Mouse (Mus musculus) monocyte, adult 5-6 weeks (primary cell): ENCODE measurements around the gene Vrk3. TPM values are rescaled to one million over a fixed set of nuclear protein-coding genes. Genes with fewer than 3 reads are reported as not detected.
"Not testable (repeated sequence)": the region's sequence is repeated elsewhere in the genome, so short reads cannot be mapped to it uniquely, and the experiment has no call there.

ENCODE experiments used
- ATAC-seq: fragments of 153-309, 156-312 bp; replicated peaks from 2 replicates; pipeline ENCODE4 v1.8.0; 2017; ENCODE audit warnings: mild to moderate bottlenecking; ENCODE audit not compliant: low TSS enrichment, insufficient number of reproducible peaks, severe bottlenecking, poor library complexity, low FRiP score
- total RNA-seq: library from RNA; stranded (forward); fragments of 200-1000, 200-491, 200-594 nt; gene quantifications from 3 replicates; pipeline ENCODE4 v1.2.3, GENCODE M21; 2017

Vrk3 gene
- total RNA-seq, 1 experiment from 2014 or later = 33.2 TPM

- ATAC-seq = no peak
These were observed 1.1 kb upstream of the Vrk3 start for GRCm38 (mm10) chr7:44747115-44747514.

GRCm38 (mm10) chr7:44750950-44751349 is 2.7 kb downstream of the Vrk3 start, which contains the start of gene Zfp473:
Gene Zfp473 (minus strand): TSS chr7:44751050.
- not testable (repeated sequence) for ATAC-seq

- no peak for ATAC-seq
These were observed 9.0 kb downstream of the Vrk3 start for GRCm38 (mm10) chr7:44757164-44757563.

GRCm38 (mm10) chr7:44760366-44760765 is 12.2 kb downstream of the Vrk3 start:
- ATAC-seq = no peak

- no peak for ATAC-seq
These were observed 19.9 kb downstream of the Vrk3 start for GRCm38 (mm10) chr7:44768129-44768528.

- ATAC-seq = no peak
These were observed 21.9 kb downstream of the Vrk3 start for GRCm38 (mm10) chr7:44770046-44770578.

- no peak for ATAC-seq
These were observed 24.5 kb downstream of the Vrk3 start for GRCm38 (mm10) chr7:44772591-44773204.

GRCm38 (mm10) chr7:44776849-44777498 is 28.8 kb downstream of the Vrk3 start:
- no peak for ATAC-seq

GRCm38 (mm10) chr7:44780101-44780500 is 31.9 kb downstream of the Vrk3 start:
- ATAC-seq = no peak

GRCm38 (mm10) chr7:44789531-44789930 is 41.3 kb downstream of the Vrk3 start:
- no peak for ATAC-seq

GRCm38 (mm10) chr7:44790066-44790465 is 41.9 kb downstream of the Vrk3 start:
- no peak for ATAC-seq

GRCm38 (mm10) chr7:44792781-44793180 is 44.6 kb downstream of the Vrk3 start:
- ATAC-seq = no peak

- no peak for ATAC-seq
These were observed 60.7 kb downstream of the Vrk3 start for GRCm38 (mm10) chr7:44808927-44809326.

GRCm38 (mm10) chr7:44809466-44809865 is 61.3 kb downstream of the Vrk3 start:
- no peak for ATAC-seq

GRCm38 (mm10) chr7:44810365-44810764 is 62.2 kb downstream of the Vrk3 start:
- ATAC-seq = no peak

GRCm38 (mm10) chr7:44810819-44811557 is 62.8 kb downstream of the Vrk3 start:
- ATAC-seq = no peak

- no peak for ATAC-seq
These were observed 64.6 kb downstream of the Vrk3 start for GRCm38 (mm10) chr7:44812651-44813325.

GRCm38 (mm10) chr7:44813985-44814384 is 65.8 kb downstream of the Vrk3 start:
- no peak for ATAC-seq

GRCm38 (mm10) chr7:44814423-44814822 is 66.2 kb downstream of the Vrk3 start:
- no peak for ATAC-seq
